Mouse (Mus musculus) frontal cortex, postnatal 14 days (tissue): Measurements from ENCODE around the gene Slc34a1.

Experiments
- DNase-seq, 2 experiments: peaks; one replicate each; pipeline ENCODE4 v3.0.0; 2022; ENCODE audit warnings: low spot score in 2 of 2

Gene Slc34a1

DNA sequence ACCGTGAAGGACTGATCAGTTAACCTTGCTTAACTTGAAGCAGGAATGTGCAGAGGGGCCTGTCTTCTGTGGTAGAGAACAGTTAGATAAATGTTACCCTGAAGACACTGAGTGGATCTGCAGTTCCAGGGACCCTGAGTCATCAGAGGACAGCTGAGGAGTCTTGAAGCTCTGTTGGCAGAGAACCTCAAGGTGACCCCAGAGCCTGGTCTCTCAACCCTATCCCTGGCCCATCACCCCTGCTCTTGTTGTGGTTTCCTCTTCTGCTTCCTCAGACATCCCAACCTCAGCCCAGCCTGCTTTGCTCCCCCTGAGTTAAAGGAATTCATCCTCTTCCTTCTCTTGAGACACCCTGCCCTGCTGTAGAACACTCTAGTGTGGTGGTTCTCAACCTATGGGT lies at the start of gene Slc34a1:
Gene Slc34a1 (plus strand): TSS at position 100 of the 400 bp plus-strand sequence.
- DNase-seq, result no peak

DNA sequence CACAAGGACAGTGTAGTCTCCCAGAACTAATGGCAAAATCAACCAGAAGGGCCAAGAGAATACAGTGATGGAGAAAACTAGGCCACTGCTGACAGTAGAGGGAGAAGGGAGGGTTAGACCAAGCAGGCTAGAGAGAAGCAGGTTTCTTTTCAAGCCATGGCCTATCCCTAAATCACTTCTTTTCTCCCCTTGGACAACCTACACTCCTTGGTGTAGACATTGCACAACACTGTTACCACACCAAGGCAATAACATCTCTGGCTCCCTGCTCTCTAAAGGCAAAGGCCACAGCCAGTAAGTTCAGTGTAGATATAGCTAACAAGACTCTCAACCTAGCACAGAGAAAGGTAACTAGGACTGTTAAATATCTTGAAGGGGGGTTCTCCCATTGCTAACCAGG lies 36.8 kb upstream of the Slc34a1 start:
- no peak for DNase-seq

DNA sequence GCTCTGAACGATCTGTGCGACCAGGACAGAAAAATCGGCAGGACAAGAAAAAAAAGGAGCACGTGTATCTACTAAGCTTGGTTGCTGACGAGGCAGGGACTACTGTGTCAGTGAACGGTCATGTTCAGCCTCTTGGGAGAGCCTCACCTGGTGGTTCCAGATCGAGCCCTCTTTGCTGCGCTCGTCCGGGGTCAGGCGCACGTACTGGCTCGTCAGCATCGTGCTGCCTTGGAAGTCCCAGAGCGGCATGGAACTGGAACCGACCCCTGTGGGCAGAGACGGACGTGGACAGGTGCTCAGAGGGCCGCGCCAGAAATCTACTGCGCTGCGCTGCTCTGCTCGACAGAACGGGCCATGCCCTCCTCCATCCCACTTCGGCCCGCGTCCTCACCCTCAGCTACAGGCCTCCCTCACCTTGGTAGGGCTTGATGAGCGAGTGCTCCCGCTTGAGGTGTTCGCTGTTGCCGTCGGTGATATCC lies 36.0 kb upstream of the Slc34a1 start:
- DNase-seq, result peak in 1 of 2 experiments; percentile 22

DNA sequence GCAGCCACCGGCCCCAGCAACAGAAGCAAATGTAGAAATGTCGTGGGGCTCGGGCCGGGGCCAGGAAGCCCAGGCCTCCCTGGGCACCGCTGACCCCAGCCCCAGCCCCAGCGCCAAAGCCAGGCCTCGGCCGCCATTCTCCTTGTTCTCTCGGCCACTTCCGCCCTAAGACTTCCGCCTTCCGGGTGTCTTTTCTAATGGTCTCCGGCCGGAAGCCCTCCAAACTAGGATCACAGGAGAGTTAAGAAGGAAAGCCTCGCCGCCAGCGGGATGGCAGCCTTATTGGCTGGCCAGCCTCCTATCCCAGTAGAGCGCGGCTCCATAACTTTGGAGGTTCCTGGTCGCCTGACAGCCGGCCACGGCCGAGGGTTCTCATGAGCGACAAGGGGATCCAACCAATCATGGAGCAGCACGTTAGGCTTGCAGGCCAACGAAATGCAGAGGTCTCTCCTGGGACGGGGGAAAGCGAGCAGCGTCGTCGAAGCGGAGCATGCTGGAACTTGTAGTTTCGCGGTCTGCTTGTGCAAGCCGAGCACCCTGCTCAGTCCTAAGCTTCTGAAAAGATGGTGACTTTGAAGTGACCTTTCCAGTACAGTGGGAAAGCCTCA lies 35.4 kb upstream of the Slc34a1 start, which contains the start of gene Lman2:
Gene Lman2 (minus strand): TSS at position 331 of the 608 bp plus-strand sequence.
- peak; percentile 96 to 99 for DNase-seq

DNA sequence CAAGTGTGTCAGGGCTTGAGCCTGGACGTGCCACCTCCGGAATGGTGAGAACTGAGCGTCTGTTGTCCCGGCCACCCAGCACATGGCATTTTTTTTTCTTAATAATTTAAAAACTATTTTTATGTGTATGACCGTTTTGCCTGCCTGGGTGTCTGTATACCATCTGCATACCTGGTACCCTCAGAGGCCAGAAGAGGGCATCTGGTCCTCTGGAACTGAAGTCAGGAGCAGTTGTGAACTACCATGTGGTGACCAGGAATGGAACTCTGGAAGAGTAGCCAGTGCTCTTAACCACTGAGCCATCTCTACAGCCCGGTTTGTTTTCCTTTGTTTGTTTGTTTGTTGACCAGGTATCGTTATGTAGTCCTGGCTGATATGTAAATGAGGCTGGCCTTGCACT lies 29.6 kb upstream of the Slc34a1 start:
- no peak for DNase-seq

DNA sequence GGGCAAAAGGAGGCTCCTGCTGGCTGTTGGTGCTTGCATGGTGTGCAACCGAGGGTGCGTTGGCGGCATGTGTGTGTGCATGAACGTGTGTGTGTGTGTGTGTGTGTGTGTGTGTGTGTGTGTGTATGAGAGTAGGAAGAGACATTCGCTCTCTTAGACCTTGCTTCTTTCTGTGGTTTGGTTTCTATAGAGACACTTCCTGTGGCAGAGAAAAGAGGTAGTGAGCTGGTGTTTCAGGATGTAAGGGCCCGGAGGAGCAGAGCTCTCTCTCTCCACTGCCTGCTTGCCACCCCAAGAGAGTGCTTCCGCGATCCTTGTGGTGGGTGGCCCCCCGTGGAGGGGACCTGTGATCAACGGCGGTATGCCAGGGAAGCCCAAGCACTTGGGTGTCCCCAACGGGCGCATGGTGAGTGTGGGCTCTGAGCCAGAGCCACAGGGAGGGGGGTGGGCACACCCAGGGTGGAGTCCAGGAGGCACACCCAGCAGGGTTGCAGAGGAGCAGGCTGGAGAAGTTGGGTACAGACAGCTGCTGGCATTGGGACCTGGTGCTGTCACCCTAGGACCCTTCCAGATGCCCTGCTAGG lies 28.4 kb upstream of the Slc34a1 start, which contains the start of gene Rgs14:
Gene Rgs14 (plus strand): TSS at position 202 of the 584 bp plus-strand sequence.
- peak in 1 of 2 experiments; percentile 43 for DNase-seq

DNA sequence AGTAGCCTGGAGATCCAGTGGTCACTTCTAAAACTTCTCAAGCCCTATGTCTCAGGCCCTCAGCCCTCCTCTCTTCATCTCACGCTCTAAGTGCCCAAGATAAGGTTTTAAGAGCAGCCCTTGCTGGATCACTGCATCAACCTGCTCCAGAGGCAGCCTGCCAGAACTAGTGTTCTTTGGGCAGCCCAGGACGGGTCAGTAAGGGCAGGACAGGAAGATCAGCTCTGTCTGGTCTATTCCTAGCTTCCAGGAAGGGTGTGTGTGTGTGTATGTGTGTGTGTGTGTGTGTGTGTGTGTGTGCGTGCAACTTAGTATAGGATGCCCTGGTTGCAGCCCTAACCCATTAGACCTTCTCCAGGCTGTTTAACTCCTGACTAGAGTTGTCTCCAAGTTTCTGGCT lies 27.8 kb upstream of the Slc34a1 start:
- no peak for DNase-seq

DNA sequence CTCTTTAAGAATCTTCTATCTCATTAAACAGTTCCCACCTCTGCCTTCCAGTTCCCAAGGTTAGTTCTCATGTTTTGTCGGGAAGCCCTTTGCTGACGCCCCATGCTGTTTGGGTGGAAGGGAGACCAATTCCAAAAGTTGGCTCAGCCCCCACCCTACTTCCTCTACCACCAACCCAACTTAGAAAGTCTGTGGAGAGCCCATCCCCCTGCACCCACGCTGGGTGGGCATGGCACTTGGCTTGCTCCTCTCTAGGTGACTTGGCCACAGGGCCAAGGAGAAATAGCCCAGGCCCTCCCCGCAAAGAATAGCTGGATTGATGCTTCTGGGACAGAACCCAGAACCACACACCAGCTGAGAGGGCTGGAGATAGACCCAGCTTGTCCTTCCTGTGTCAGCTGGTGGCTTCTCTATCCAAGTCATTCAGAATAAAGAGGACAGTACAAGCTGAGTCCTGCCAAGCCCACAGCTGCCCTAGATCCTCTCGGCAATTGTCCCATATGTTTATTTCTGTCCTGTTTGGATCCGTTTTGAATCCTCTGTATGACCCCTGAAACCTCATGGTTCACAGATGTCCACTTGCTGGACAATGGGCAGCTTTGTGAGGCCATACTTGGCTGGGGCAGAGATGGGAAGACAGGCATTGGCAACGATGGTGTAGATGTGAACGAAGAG lies 26.8 kb upstream of the Slc34a1 start:
- DNase-seq, result no peak

DNA sequence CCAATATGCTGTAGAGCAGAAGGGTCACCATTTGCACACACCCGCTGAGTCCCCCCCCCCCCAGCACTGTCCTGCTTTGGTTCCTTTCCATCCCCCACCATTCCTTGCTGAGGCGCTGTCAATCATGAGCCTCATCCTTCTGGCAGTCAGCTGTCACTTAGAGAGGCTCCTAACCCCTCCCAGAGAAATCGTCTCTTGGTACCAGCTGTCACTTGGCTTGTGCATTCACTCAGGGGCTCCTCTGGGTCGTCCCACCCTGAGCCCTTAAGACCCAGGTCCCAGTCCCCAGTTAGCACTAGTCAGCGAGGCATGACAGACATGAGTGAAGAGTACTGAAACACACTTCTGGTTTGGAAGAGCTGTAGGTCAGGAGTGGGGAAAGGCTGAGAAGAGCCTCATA lies 26.2 kb upstream of the Slc34a1 start:
- DNase-seq, result no peak

DNA sequence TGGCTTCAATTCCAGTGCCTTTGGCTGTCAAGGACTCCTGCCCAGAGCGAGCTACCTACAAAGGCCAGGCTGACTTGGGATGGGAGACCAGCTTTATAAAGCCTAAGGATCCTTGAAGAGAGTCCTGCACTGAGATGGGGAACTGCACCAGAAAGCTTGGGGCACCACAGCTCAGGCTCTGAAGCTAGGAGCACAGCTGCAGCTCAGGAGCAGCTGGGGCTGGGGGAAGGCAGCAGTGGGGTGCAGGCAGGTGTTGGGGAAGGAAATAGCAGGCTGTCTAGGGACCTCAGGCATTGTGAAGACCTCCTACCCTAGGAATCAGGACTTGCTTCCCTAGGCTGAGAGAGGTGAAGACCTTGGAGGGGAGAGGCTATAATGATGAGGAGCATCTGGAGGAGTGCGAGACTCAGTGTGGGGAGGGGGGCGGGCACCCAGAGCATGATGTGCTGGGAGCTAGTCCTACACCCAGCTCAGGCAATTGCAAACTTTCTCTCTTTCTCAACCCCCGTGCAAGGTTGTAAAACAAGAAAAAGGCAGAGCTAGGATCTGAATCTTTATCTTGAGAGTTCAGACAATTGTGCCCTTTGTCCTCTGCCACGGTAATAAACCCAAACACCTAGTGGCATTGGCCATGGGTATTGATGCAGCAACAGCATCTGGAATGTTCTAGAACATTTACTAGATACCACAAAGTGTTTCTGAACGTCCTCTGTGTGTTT lies 23.6 kb upstream of the Slc34a1 start:
- DNase-seq, result no peak

DNA sequence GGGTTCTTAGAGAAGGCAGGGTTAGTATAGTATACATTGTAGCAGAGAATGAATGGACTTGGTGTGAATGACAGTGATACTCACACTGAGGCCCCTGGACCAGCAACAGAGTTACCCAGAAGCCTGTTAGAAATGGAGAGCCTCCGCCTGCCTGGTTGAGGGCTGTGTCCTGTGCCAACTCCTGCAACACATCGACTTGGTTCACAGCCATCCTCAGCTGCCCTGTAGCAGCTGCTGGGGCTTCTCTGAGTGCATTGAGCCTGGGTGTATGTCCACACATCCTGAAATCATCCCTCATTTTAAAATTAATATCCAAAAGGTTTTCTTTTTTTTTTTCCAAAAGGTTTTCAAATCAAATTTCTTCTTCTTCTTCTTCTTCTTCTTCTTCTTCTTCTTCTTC lies 22.1 kb upstream of the Slc34a1 start:
- no peak for DNase-seq

DNA sequence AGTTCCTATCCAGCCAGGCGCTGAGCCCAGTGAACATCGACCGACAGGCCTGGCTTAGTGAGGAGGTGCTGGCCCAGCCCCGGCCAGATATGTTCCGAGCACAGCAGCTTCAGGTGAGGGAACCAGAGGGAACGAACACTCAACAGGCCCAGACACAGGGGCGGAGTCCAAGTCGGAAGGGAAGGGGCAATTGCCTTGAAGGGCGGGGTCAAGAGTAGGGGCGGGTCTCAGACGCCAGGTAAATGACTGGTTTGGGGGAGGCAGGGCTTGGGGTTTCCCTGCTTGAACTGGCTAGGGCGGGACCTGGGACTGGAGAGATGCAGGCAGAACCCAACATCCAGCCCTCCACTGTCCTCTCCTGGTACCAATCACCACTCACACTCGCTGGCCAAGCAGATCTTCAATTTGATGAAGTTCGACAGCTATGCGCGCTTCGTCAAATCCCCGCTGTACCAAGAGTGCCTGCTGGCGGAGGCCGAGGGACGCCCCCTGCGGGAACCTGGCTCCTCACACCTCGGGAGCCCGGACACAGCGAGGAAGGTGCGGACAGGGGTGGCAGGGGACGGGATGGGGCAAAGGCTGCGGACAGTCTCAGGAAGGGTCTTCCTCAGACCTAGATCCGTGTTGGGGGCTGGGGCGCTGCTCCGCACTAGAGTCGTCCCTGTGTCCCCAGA lies 18.9 kb upstream of the Slc34a1 start:
- DNase-seq, result no peak

DNA sequence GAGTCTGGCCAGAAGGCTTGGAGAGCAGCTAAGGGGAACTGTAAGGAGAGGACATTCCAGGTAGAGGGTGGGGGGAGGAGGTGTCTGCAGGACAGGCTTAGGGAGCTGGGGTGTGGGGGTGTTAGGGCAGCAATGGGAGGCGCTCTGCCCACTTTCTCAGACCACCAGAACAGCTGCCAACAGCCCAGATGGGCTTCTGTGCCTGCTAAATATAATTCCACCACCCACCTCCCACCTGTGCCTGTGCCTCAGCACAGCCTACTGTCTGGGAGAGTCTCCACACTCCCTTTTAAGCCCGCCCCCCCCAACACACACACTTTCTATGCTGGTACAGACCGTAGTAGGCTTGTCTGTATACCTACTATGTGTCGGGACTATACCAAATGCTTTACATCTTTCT lies 16.2 kb upstream of the Slc34a1 start:
- DNase-seq, result peak; percentile 51 to 64

DNA sequence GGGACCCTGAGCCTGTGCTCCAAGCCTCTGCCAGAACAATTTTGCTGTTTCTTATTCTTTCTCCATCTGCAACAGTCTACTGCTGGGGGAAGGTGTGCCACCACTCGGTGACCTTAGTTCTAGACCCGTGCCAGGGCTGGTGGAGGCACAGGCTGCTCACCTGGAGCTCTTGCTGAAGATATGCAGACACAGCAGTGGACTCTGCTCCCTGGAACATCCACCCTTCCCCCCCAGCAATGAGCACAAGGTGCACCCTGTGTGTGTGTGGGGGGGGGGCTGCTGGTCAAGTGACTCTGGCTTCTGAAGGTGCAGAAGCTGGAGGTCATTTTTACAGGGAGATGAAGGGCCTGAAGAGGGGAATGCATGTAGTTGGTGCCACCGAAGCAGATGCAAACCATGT lies 7.3 kb upstream of the Slc34a1 start:
- no peak for DNase-seq

DNA sequence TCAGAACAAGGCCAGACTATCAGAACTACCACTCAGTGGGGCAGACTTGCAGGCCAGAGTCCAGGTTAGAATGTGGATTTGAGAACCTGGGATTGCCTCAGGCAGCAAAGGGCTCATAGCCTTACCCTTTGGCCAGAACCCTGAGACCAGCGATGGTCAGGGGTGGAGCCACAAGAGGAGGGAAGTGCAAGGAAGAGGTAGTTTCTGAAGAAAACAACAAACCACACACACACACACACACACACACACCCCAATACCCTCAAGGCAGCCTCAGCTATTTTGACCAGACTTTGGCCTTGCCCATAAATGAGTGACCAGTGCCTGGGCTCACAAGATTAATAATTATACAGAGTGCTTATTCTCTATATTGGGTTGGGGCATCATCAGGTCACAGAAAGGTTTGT lies 6.4 kb upstream of the Slc34a1 start:
- DNase-seq, result no peak

DNA sequence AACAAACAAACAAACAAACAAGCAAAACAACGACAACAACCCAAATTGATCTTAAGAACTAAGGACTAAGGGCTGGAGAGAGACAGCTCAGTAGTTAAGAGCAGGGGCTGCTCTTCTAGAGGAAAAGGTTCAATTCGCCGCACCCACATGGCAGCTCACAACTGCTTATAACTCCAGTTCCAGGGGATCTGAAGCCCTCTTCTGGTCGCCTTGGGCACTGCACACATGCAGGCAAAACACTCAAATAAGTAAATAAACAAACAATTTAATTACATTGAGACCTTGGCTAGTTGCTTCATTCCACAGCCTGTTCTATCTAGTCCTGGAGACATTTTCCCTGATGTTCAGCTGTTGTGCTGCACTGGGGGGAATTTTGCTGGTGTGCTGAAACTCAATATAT lies 5.1 kb upstream of the Slc34a1 start:
- DNase-seq, result no peak

DNA sequence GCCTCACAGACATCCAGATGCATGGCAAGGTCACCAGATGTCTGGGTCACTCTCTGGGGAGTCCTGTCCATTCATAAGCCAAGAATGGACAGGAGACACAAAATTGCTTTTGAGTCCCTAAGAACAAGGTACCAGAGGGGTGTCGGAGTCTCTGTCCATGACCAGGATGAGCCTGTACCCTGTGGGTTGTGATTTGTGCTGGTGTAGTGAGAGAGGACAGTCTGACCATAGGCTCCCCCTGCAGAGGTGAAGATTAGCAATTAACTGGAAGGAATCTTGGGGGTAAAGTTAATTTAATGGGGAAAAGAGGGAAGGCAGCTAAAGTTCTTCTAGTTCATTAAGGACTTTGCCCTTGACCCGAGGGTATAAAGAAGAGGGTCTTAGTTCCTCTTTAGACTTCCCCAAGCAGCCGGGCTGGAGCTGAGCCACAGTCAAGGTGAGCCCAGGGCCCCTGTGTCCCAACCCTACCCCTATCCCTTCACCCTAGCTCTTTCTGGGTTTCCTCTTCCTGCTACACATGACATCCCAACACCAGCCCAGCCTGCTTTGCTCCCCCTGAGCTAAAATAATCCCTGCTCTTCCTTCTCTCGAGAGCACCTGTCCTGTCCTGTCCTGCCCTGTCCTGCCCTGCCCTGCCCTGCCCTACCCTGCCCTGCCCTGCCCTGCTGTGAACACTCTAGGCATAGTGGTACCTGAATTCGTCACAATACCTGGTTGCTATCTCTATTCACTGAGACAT lies 1.5 kb downstream of the Slc34a1 start:
- no peak for DNase-seq

DNA sequence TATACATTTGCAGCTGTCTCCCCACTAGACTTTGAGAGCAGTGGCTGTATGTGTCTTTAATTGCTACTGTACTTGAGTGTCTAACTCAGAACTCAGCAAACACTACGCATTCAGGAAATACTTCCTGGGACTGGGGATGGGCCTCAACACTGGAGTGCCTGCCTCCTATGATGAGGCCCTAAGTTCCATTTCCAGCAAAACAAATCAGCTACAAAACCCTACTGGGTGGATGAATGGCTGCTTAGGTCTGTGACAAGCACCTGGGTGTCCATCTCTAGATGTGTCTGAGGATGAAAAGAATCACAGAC lies 2.0 kb downstream of the Slc34a1 start:
- no peak for DNase-seq

DNA sequence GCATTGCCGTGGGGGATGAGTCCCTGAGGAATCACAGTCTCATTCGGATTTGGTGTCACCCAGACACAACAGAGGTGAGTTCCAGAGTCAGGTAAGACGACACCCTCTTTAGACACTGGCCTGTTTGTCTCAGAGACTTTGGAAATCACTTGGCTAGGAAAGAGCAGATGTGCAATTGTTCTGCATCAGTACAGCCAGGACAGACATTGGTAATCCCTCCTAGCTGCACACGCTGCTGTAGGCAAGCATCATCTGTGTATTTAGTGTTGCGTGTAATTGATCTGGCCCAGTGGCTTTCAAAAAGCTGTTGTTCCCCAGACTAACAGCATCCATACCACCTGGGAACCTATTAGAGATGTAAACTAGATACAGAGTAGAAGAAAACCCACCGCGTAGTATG lies 5.3 kb downstream of the Slc34a1 start:
- no peak for DNase-seq

DNA sequence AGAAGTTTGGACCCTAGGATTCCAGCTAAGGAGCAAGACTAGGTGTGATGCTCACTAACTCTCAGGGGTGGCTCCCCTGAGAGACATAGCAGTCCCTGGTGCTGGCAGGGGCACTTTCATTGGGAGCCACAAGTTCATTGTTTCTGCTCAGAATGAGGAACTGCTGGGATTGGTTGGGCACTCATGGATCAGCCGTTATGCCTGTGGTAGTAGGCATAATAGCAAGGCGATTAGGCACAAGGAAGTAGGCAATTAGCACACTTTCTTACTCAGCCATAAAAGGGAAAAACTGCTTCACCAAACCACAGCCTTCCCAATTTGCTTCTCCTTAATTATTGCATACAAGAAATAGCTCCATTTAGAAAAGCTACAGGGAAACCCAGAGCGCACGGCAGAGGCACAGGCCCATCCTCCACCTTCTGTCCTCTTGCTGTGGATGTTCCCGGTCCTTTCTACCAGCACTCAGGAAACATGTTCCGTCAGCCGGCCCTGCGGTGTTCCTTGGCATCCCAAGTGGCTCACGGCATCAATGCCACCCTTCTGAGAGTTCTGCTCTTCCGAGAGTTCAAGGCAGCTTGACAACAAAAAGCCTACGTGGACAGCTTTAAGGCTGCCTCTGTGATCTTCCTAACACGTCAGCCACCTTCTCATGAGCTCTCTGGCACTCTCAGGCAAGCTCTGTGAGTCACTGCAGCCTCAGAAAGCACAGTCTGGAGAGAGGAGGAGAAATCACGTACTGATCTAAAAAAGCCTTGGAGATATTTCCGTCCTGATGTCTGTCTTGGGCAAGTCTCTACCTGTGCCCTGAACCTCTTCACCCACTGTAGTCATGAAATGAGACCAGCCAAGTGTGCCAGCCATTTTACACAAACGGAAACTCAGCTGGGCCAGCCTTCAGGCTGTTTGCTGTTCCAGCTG lies 6.2 kb downstream of the Slc34a1 start:
- peak in 1 of 2 experiments; percentile 19 for DNase-seq
